Mouse (Mus musculus) frontal cortex, adult 2 months (tissue): Measurements from ENCODE around the gene Kcnma1. TPM values are rescaled to one million over a fixed set of nuclear protein-coding genes. Genes with fewer than 3 reads are reported as not detected.

ENCODE experiments used
- DNase-seq, 2 experiments: peaks; one replicate each; pipeline ENCODE4 v3.0.0; 2022; ENCODE audit warnings: low spot score in 1 of 2; ENCODE audit errors: extremely low spot score in 1 of 2
- polyA plus RNA-seq: library from polyadenylated mRNA; depleted of rRNA; stranded (reverse); fragments of >200 nt; gene quantifications from 2 replicates; pipeline ENCODE4 v1.2.3, GENCODE M21; 2012; rRNA removed

Kcnma1 gene
- polyA plus RNA-seq: 45.7 and 51.9 TPM in 2 replicates

GRCm38 (mm10) chr14:24014391-24014790, at the start of gene Kcnma1:
TSS of gene Kcnma1 (minus strand) at chr14:24014491.
- DNase-seq: no peak

- peak; percentile 18 to 68 for DNase-seq
These were observed 45.5 kb upstream of the Kcnma1 start for GRCm38 (mm10) chr14:24059747-24060146.

- DNase-seq: no peak
These were observed 45.0 kb upstream of the Kcnma1 start for GRCm38 (mm10) chr14:24059287-24059686.

- DNase-seq: no peak
These were observed 37.5 kb upstream of the Kcnma1 start for GRCm38 (mm10) chr14:24051821-24052220.

GRCm38 (mm10) chr14:24036609-24037008, 22.3 kb upstream of the Kcnma1 start:
- no peak for DNase-seq

- no peak for DNase-seq
These were observed 21.9 kb upstream of the Kcnma1 start for GRCm38 (mm10) chr14:24036208-24036535.

GRCm38 (mm10) chr14:24035486-24036207, 21.4 kb upstream of the Kcnma1 start:
- no peak for DNase-seq

- no peak for DNase-seq
These were observed 18.6 kb upstream of the Kcnma1 start for GRCm38 (mm10) chr14:24032876-24033389.

GRCm38 (mm10) chr14:24032201-24032600, 17.9 kb upstream of the Kcnma1 start:
- DNase-seq: peak in 1 of 2 experiments; percentile 20

GRCm38 (mm10) chr14:24020718-24021117, 6.4 kb upstream of the Kcnma1 start:
- DNase-seq: peak in 1 of 2 experiments; percentile 47

GRCm38 (mm10) chr14:24009978-24010377, 4.3 kb downstream of the Kcnma1 start:
- no peak for DNase-seq

- DNase-seq: peak; percentile 76 to 95
These were observed 6.0 kb downstream of the Kcnma1 start for GRCm38 (mm10) chr14:24008252-24008651.

GRCm38 (mm10) chr14:24006276-24006675, 8.0 kb downstream of the Kcnma1 start:
- DNase-seq: no peak

- DNase-seq: peak in 1 of 2 experiments; percentile 62
These were observed 9.6 kb downstream of the Kcnma1 start for GRCm38 (mm10) chr14:24004471-24005271.

- peak in 1 of 2 experiments; percentile 61 for DNase-seq
These were observed 10.6 kb downstream of the Kcnma1 start for GRCm38 (mm10) chr14:24003450-24004381.

GRCm38 (mm10) chr14:24002647-24003046, 11.6 kb downstream of the Kcnma1 start:
- peak in 1 of 2 experiments; percentile 50 for DNase-seq

GRCm38 (mm10) chr14:23997912-23998311, 16.4 kb downstream of the Kcnma1 start:
- no peak for DNase-seq

- DNase-seq: no peak
These were observed 18.5 kb downstream of the Kcnma1 start for GRCm38 (mm10) chr14:23995831-23996230.

- DNase-seq: no peak
These were observed 23.4 kb downstream of the Kcnma1 start for GRCm38 (mm10) chr14:23990871-23991270.

- DNase-seq: no peak
These were observed 24.6 kb downstream of the Kcnma1 start for GRCm38 (mm10) chr14:23989696-23990095.
